Mouse (Mus musculus): ENCODE measurements around the gene Hmx3. TPM values are rescaled to one million over a fixed set of nuclear protein-coding genes. Genes with fewer than 3 reads are reported as not detected.

The Hmx3 gene
- not detected in 2 replicates for polyA plus RNA-seq (2012; rRNA removed)

- no peak for DNase-seq
- no peak for TF ChIP-seq POLR2A (IDR thresholded peaks at IDR 0.05; ENCODE audit: borderline replicate concordance, extremely low read depth, low read depth, low read length)
- TF ChIP-seq CTCF (IDR thresholded peaks at IDR 0.05; ENCODE audit: insufficient read depth, low read length): no peak
- H3K4me1 ChIP-seq (ENCODE audit: control insufficient read depth, insufficient read depth, low read length): peaks cover 6% of the 10 kb centered on the region; the same call in 1 of the 2 replicates
- H3K4me3 ChIP-seq (replicated peaks; ENCODE audit: extremely low read depth, low read depth, low read length): peak within 1 kb of the TSS; percentile 21
- WGBS: under 1% methylated on average over 65 of the region's 65 CpGs
Measured at GRCm38 (mm10) chr7:131542115-131542871, at the start of gene Hmx3. Hmx3 (plus strand) TSS chr7:131542867.

- Histone ChIP-seq H3K4me3 (replicated peaks; ENCODE audit: extremely low read depth, low read depth, low read length) (no peak overlapping the region), H3K4me1 (ENCODE audit: control insufficient read depth, insufficient read depth, low read length) (no peaks in the 10 kb centered on the region)
- no peak for TF ChIP-seq POLR2A (IDR thresholded peaks at IDR 0.05; ENCODE audit: borderline replicate concordance, extremely low read depth, low read depth, low read length)
- no peak for TF ChIP-seq CTCF (IDR thresholded peaks at IDR 0.05; ENCODE audit: insufficient read depth, low read length)
- WGBS: 50% methylated on average over 2 of the region's 2 CpGs
- DNase-seq: no peak
Measured at GRCm38 (mm10) chr7:131503739-131504138, 38.9 kb upstream of the Hmx3 start.

- Histone ChIP-seq H3K4me3 (replicated peaks; ENCODE audit: extremely low read depth, low read depth, low read length) (no peak overlapping the region), H3K4me1 (ENCODE audit: control insufficient read depth, insufficient read depth, low read length) (peaks cover 6% of the 10 kb centered on the region; the same call in 1 of the 2 replicates)
- 2% methylated on average over 7 of the region's 7 CpGs for WGBS
- TF ChIP-seq POLR2A (IDR thresholded peaks at IDR 0.05; ENCODE audit: borderline replicate concordance, extremely low read depth, low read depth, low read length): no peak
- peak; percentile 81 for TF ChIP-seq CTCF (IDR thresholded peaks at IDR 0.05; ENCODE audit: insufficient read depth, low read length)
- peak; percentile 73 for DNase-seq
Measured at GRCm38 (mm10) chr7:131539979-131540378, 2.7 kb upstream of the Hmx3 start.

- DNase-seq: no peak
- Histone ChIP-seq H3K4me3 (replicated peaks; ENCODE audit: extremely low read depth, low read depth, low read length) (no peak overlapping the region), H3K4me1 (ENCODE audit: control insufficient read depth, insufficient read depth, low read length) (peaks cover 6% of the 10 kb centered on the region; the same call in 1 of the 2 replicates)
- TF ChIP-seq POLR2A (IDR thresholded peaks at IDR 0.05; ENCODE audit: borderline replicate concordance, extremely low read depth, low read depth, low read length): no peak
- TF ChIP-seq CTCF (IDR thresholded peaks at IDR 0.05; ENCODE audit: insufficient read depth, low read length): no peak
- WGBS: 3% methylated on average over 41 of the region's 41 CpGs
Measured at GRCm38 (mm10) chr7:131541184-131542114, 1.2 kb upstream of the Hmx3 start.

- WGBS: 2% methylated on average over 70 of the region's 71 CpGs
- no peak for TF ChIP-seq CTCF (IDR thresholded peaks at IDR 0.05; ENCODE audit: insufficient read depth, low read length)
- no peak for TF ChIP-seq POLR2A (IDR thresholded peaks at IDR 0.05; ENCODE audit: borderline replicate concordance, extremely low read depth, low read depth, low read length)
- peaks cover 6% of the 10 kb centered on the region; the same call in 1 of the 2 replicates for H3K4me1 ChIP-seq (ENCODE audit: control insufficient read depth, insufficient read depth, low read length)
- peak overlapping the region; percentile 21 for H3K4me3 ChIP-seq (replicated peaks; ENCODE audit: extremely low read depth, low read depth, low read length)
- no peak for DNase-seq
Measured at GRCm38 (mm10) chr7:131542872-131543622, 380 bp downstream of the Hmx3 start.

- WGBS: 3% methylated on average over 75 of the region's 75 CpGs
- Histone ChIP-seq H3K4me3 (replicated peaks; ENCODE audit: extremely low read depth, low read depth, low read length) (no peak overlapping the region), H3K4me1 (ENCODE audit: control insufficient read depth, insufficient read depth, low read length) (peaks cover 6% of the 10 kb centered on the region; the same call in 1 of the 2 replicates)
- DNase-seq: no peak
- TF ChIP-seq CTCF (IDR thresholded peaks at IDR 0.05; ENCODE audit: insufficient read depth, low read length) (no peak), POLR2A (IDR thresholded peaks at IDR 0.05; ENCODE audit: borderline replicate concordance, extremely low read depth, low read depth, low read length) (no peak)
Measured at GRCm38 (mm10) chr7:131543623-131544481, 1.2 kb downstream of the Hmx3 start.

- 2% methylated on average over 5 of the region's 5 CpGs for WGBS
- no peak for DNase-seq
- TF ChIP-seq CTCF (IDR thresholded peaks at IDR 0.05; ENCODE audit: insufficient read depth, low read length): no peak
- no peak for TF ChIP-seq POLR2A (IDR thresholded peaks at IDR 0.05; ENCODE audit: borderline replicate concordance, extremely low read depth, low read depth, low read length)
- Histone ChIP-seq H3K4me3 (replicated peaks; ENCODE audit: extremely low read depth, low read depth, low read length) (no peak overlapping the region), H3K4me1 (ENCODE audit: control insufficient read depth, insufficient read depth, low read length) (peaks cover 6% of the 10 kb centered on the region; the same call in 1 of the 2 replicates)
Measured at GRCm38 (mm10) chr7:131544871-131545270, 2.2 kb downstream of the Hmx3 start.

GRCm38 (mm10) chr7:131545701-131546385 is 3.2 kb downstream of the Hmx3 start:
- 10% methylated on average over 13 of the region's 13 CpGs for WGBS
- TF ChIP-seq CTCF (IDR thresholded peaks at IDR 0.05; ENCODE audit: insufficient read depth, low read length) (no peak), POLR2A (IDR thresholded peaks at IDR 0.05; ENCODE audit: borderline replicate concordance, extremely low read depth, low read depth, low read length) (no peak)
- Histone ChIP-seq H3K4me3 (replicated peaks; ENCODE audit: extremely low read depth, low read depth, low read length) (no peak overlapping the region), H3K4me1 (ENCODE audit: control insufficient read depth, insufficient read depth, low read length) (peaks cover 6% of the 10 kb centered on the region; the same call in 1 of the 2 replicates)
- no peak for DNase-seq

Measured in lung, adult 2 months (tissue).